ENCODE assay signal across 21 mouse cellular contexts in the genomic region with DNA sequence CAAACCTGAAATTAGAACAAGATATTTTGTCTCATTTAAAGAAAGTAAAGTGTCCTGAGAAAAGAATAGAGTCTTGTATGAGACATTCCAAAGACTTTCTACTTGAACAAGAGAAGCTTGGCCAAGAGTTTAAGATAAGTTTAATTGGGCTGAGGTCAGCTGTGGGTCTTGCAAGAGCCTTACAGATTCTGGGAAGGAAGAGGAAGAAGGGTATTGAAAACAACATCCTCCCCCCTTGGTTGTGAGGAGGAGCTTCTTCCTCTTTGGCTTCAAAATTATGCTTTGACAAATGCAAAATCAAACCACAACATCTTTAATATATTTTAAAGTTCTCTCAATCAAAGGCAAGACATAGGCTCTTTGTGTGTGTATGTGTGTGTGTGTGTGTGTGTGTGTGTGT. TPM values are rescaled to one million over a fixed set of nuclear protein-coding genes. Genes with fewer than 3 reads are reported as not detected.
"Had no signal": no experiment of that assay in that cellular context is flagged by ENCODE, and none has a peak within 500 bp of the region (broad histone marks: within the 10 kb centered on the region; RNA-seq: fewer than 3 reads in every experiment).

No protein-coding gene starts in this region.

- H3K27me3 ChIP-seq: intestine, embryonic 15.5 days; kidney, embryonic 15.5 days; liver, embryonic 15.5 days; midbrain, embryonic 12.5 days; midbrain, embryonic 15.5 days; neural tube, embryonic 13.5 days had no signal

- H3K4me1 ChIP-seq: intestine, embryonic 15.5 days; kidney, embryonic 15.5 days; liver, embryonic 15.5 days; midbrain, embryonic 12.5 days; midbrain, embryonic 15.5 days; neural tube, embryonic 13.5 days had no signal

- H3K9ac ChIP-seq: intestine, embryonic 15.5 days; kidney, embryonic 15.5 days; liver, embryonic 15.5 days; midbrain, embryonic 12.5 days; midbrain, embryonic 15.5 days; neural tube, embryonic 13.5 days had no signal

- H3K4me2 ChIP-seq: intestine, embryonic 15.5 days; kidney, embryonic 15.5 days; liver, embryonic 11.5 days; liver, embryonic 15.5 days; midbrain, embryonic 12.5 days; midbrain, embryonic 15.5 days; neural tube, embryonic 13.5 days had no signal

- H3K9me3 ChIP-seq: intestine, embryonic 15.5 days; kidney, embryonic 15.5 days; liver, embryonic 15.5 days; midbrain, embryonic 12.5 days; midbrain, embryonic 15.5 days; neural tube, embryonic 13.5 days had no signal

- H3K27ac ChIP-seq: intestine, embryonic 15.5 days; kidney, embryonic 15.5 days; liver, embryonic 15.5 days; midbrain, embryonic 12.5 days; midbrain, embryonic 15.5 days; neural tube, embryonic 13.5 days; stomach, postnatal 0 days had no signal

- H3K36me3 ChIP-seq: intestine, embryonic 15.5 days; kidney, embryonic 15.5 days; liver, embryonic 15.5 days; midbrain, embryonic 12.5 days; midbrain, embryonic 15.5 days; neural tube, embryonic 13.5 days had no signal

- H3K4me3 ChIP-seq: intestine, embryonic 15.5 days; kidney, embryonic 15.5 days; liver, embryonic 15.5 days; midbrain, embryonic 12.5 days; midbrain, embryonic 15.5 days; myocyte; neural tube, embryonic 13.5 days had no signal

- ATAC-seq: intestine, embryonic 15.5 days; midbrain, embryonic 15.5 days had no signal

- DNase-seq: kidney, adult 11 months; kidney, adult 8-10 months; kidney, postnatal 10 days; kidney, postnatal 36 days; lung, adult 2 months; lung, postnatal 4 days; retina, postnatal 1 day; thymus, adult 2 months; thymus, postnatal 14 days; thymus, postnatal 4 days had no signal

RNA-seq across cellular contexts. Expression of gene Cysltr1, which starts 30.1 kb away (rescaled TPM):
- polyA plus RNA-seq: myocyte had no signal

RNA-seq across cellular contexts. Expression of gene Gm5127, which starts 50.6 kb away (rescaled TPM):
- polyA plus RNA-seq: liver, embryonic 11.5 days; liver, embryonic 15.5 days; lung, embryonic 16.5 days; myocyte; small intestine, adult 2 months had no signal
